Mouse (Mus musculus) CH12.LX (cell line): Measurements from ENCODE around the gene Zswim7. TPM values are rescaled to one million over a fixed set of nuclear protein-coding genes. Genes with fewer than 3 reads are reported as not detected.

Source experiments
- DNase-seq: peaks from one replicate; pipeline ENCODE4 v3.0.0-alpha.2; 2013; ENCODE audit errors: extremely low read depth
- H3K27ac ChIP-seq: 2 replicates; pipeline ENCODE4 v1.5.1; 2012; ENCODE audit warnings: low read depth, mild to moderate bottlenecking, control low read depth, moderate library complexity; ENCODE audit not compliant: insufficient read depth
- H3K27me3 ChIP-seq: replicated peaks from 2 replicates; pipeline ENCODE3; 2012; ENCODE audit warnings: inconsistent platforms
- H3K36me3 ChIP-seq, 2 experiments: replicated peaks in 1 of 2; 2 replicates each; pipeline versions ENCODE3 to v1.6.1; 2012; ENCODE audit warnings: inconsistent platforms in 1 of 2, low read length in 1 of 2, mild to moderate bottlenecking in 1 of 2, mixed read lengths in 1 of 2, moderate library complexity in 1 of 2; ENCODE audit not compliant: control insufficient read depth in 1 of 2, insufficient read depth in 1 of 2
- H3K4me1 ChIP-seq, 2 experiments: 2 replicates each; pipeline ENCODE4 v1.6.1; 2012; ENCODE audit warnings: inconsistent platforms in 1 of 2, moderate library complexity in 1 of 2; ENCODE audit not compliant: insufficient read depth in 2 of 2, control insufficient read depth in 1 of 2
- H3K4me2 ChIP-seq: 2 replicates; pipeline ENCODE4 v1.6.1; 2012; ENCODE audit warnings: low read depth, mild to moderate bottlenecking, control low read depth; ENCODE audit not compliant: poor library complexity, insufficient read depth, severe bottlenecking
- H3K4me3 ChIP-seq, 3 experiments: fragments of 150-350 bp in 1 of 3; sonication (generic) in 1 of 3; replicated peaks in 1 of 3; 2 replicates each; pipeline versions ENCODE3 to v1.5.1; 2011 to 2012; ENCODE audit warnings: low read depth in 2 of 3, low read length in 2 of 3, mild to moderate bottlenecking in 2 of 3, moderate library complexity in 2 of 3, control low read depth in 1 of 3, improper control_type of control experiment in 1 of 3, inconsistent platforms in 1 of 3, mixed read lengths in 1 of 3; ENCODE audit not compliant: poor library complexity in 1 of 3
- H3K79me2 ChIP-seq: replicated peaks from 2 replicates; pipeline ENCODE4 v1.6.1; 2012; ENCODE audit warnings: mild to moderate bottlenecking, moderate library complexity; ENCODE audit not compliant: control insufficient read depth, poor library complexity, insufficient read depth, severe bottlenecking; ENCODE audit errors: extremely low read depth
- H3K9ac ChIP-seq: 2 replicates; pipeline ENCODE4 v1.6.1; 2012; ENCODE audit warnings: low read depth, mild to moderate bottlenecking, control low read depth, moderate library complexity; ENCODE audit not compliant: insufficient read depth
- H3K9me3 ChIP-seq: replicated peaks from 2 replicates; pipeline ENCODE3; 2012; ENCODE audit warnings: low read length, inconsistent platforms, mixed read lengths
- BHLHE40 ChIP-seq: IDR thresholded peaks from 2 replicates; pipeline ENCODE4 v1.6.1; 2011; ENCODE audit warnings: mild to moderate bottlenecking, low read depth, low read length, improper control_type of control experiment
- CHD1 ChIP-seq: IDR thresholded peaks from 2 replicates; pipeline ENCODE4 v1.6.1; 2012; ENCODE audit warnings: low read depth, low read length, improper control_type of control experiment, inconsistent platforms
- CTCF ChIP-seq, 2 experiments: IDR thresholded peaks in 1 of 2; conservative IDR thresholded peaks in 1 of 2; 2 replicates each; pipeline ENCODE4 v1.5.1; 2011 to 2012; ENCODE audit warnings: low read depth in 2 of 2, low read length in 2 of 2, improper control_type of control experiment in 1 of 2, inconsistent platforms in 1 of 2, mild to moderate bottlenecking in 1 of 2, moderate library complexity in 1 of 2
- ELF1 ChIP-seq: IDR thresholded peaks from 2 replicates; pipeline ENCODE4 v1.6.1; 2014; ENCODE audit warnings: low read depth, mild to moderate bottlenecking, inconsistent platforms, low read length, improper control_type of control experiment
- EP300 ChIP-seq: IDR thresholded peaks from 2 replicates; pipeline ENCODE4 v1.6.1; 2011; ENCODE audit warnings: low read length, improper control_type of control experiment
- ETS1 ChIP-seq: conservative IDR thresholded peaks from 2 replicates; pipeline ENCODE4 v1.6.1; 2012; ENCODE audit warnings: low read depth, mild to moderate bottlenecking, inconsistent platforms, low read length, improper control_type of control experiment, moderate library complexity
- IRF4 ChIP-seq: IDR thresholded peaks from 2 replicates; pipeline ENCODE4 v1.6.1; 2014; ENCODE audit warnings: low read depth, mild to moderate bottlenecking, inconsistent platforms, low read length, improper control_type of control experiment
- JUN ChIP-seq: IDR thresholded peaks from 2 replicates; pipeline ENCODE4 v1.6.1; 2011; ENCODE audit warnings: low read depth, mild to moderate bottlenecking, low read length, improper control_type of control experiment, moderate library complexity; ENCODE audit not compliant: insufficient read depth
- JUND ChIP-seq: conservative IDR thresholded peaks from 2 replicates; pipeline ENCODE4 v1.6.1; 2011; ENCODE audit warnings: low read depth, low read length, improper control_type of control experiment
- MAFK ChIP-seq: IDR thresholded peaks from 2 replicates; pipeline ENCODE4 v1.6.1; 2011; ENCODE audit warnings: low read length, improper control_type of control experiment; ENCODE audit not compliant: insufficient replicate concordance
- MAX ChIP-seq: IDR thresholded peaks from 2 replicates; pipeline ENCODE4 v1.6.1; 2011; ENCODE audit warnings: low read length, improper control_type of control experiment
- MEF2A ChIP-seq: IDR thresholded peaks from 2 replicates; pipeline ENCODE4 v1.6.1; 2014; ENCODE audit warnings: low read depth, mild to moderate bottlenecking, inconsistent platforms, low read length, improper control_type of control experiment, borderline replicate concordance
- MYC ChIP-seq: IDR thresholded peaks from 2 replicates; pipeline ENCODE4 v1.6.1; 2011; ENCODE audit warnings: low read depth, mild to moderate bottlenecking, improper control_type of control experiment, low read length
- NELFE ChIP-seq: IDR thresholded peaks from 2 replicates; pipeline ENCODE4 v1.6.1; 2011; ENCODE audit warnings: low read depth, low read length, improper control_type of control experiment
- POLR2A ChIP-seq: IDR thresholded peaks from 2 replicates; pipeline ENCODE4 v1.6.1; 2011; ENCODE audit warnings: low read depth, mild to moderate bottlenecking, improper control_type of control experiment, low read length
- POLR2AphosphoS2 ChIP-seq: IDR thresholded peaks from 2 replicates; pipeline ENCODE4 v1.6.1; 2011; ENCODE audit warnings: low read depth, low read length, improper control_type of control experiment
- RCOR1 ChIP-seq: conservative IDR thresholded peaks from 2 replicates; pipeline ENCODE4 v1.6.1; 2012; ENCODE audit warnings: low read depth, mild to moderate bottlenecking, inconsistent platforms, low read length, improper control_type of control experiment
- SIN3A ChIP-seq: IDR thresholded peaks from 2 replicates; pipeline ENCODE4 v1.6.1; 2012; ENCODE audit warnings: low read length, improper control_type of control experiment, inconsistent platforms
- SMC3 ChIP-seq: IDR thresholded peaks from 2 replicates; pipeline ENCODE4 v1.6.1; 2011; ENCODE audit warnings: low read depth, low read length, improper control_type of control experiment
- TBP ChIP-seq: conservative IDR thresholded peaks from 2 replicates; pipeline ENCODE4 v1.6.1; 2011; ENCODE audit warnings: low read depth, low read length, improper control_type of control experiment
- TCF12 ChIP-seq: IDR thresholded peaks from 2 replicates; pipeline ENCODE4 v1.6.1; 2014; ENCODE audit warnings: low read depth, mild to moderate bottlenecking, inconsistent platforms, low read length, improper control_type of control experiment
- USF1 ChIP-seq: IDR thresholded peaks from 2 replicates; pipeline ENCODE4 v1.6.1; 2014; ENCODE audit warnings: low read depth, mild to moderate bottlenecking, inconsistent platforms, low read length, improper control_type of control experiment
- ZKSCAN1 ChIP-seq: IDR thresholded peaks from 2 replicates; pipeline ENCODE4 v1.6.1; 2012; ENCODE audit warnings: low read depth, inconsistent platforms, low read length, improper control_type of control experiment, borderline replicate concordance
- ZMIZ1 ChIP-seq: IDR thresholded peaks from 2 replicates; pipeline ENCODE4 v1.6.1; 2012; ENCODE audit warnings: low read depth, mild to moderate bottlenecking, inconsistent platforms, low read length, improper control_type of control experiment
- ZNF384 ChIP-seq: IDR thresholded peaks from 2 replicates; pipeline ENCODE4 v1.6.1; 2012; ENCODE audit warnings: low read depth, low read length, improper control_type of control experiment, inconsistent platforms
- dilution Hi-C: fragments of 300-500 bp; cut with MboI; formaldehyde crosslinking; loops from 2 replicates; pipeline ENCODE4 v1.14.3; 2020; ENCODE audit warnings: low sequenced_read_pairs; ENCODE audit not compliant: extremely low pct_unique_long_range_greater_than_20kb, extremely low pct_ligation_motif_present
- in situ Hi-C: fragments of 300-500 bp; cut with MboI; formaldehyde crosslinking; loops from 3 replicates; pipeline ENCODE4 v1.14.3; 2019; ENCODE audit warnings: low sequenced_read_pairs, low pct_ligation_motif_present, low pct_unique_long_range_greater_than_20kb, mixed read lengths
- polyA plus RNA-seq: library from polyadenylated mRNA; unstranded; fragments of >175 nt; gene quantifications from 2 replicates; pipeline ENCODE4 v1.2.1, GENCODE M21; 2012; ENCODE audit warnings: low read depth; ENCODE audit not compliant: insufficient read length
- total RNA-seq, 2 experiments: library from RNA; depleted of rRNA; stranded (reverse); fragments of 300-350 nt in 1 of 2; fragments of >200 nt in 1 of 2; gene quantifications; 2 replicates each; pipeline ENCODE4 v1.2.3; 2012 to 2014

Zswim7 gene
- total and polyA plus RNA-seq, 3 experiments: 44.2 to 62.5 (median 57.8) TPM

DNA sequence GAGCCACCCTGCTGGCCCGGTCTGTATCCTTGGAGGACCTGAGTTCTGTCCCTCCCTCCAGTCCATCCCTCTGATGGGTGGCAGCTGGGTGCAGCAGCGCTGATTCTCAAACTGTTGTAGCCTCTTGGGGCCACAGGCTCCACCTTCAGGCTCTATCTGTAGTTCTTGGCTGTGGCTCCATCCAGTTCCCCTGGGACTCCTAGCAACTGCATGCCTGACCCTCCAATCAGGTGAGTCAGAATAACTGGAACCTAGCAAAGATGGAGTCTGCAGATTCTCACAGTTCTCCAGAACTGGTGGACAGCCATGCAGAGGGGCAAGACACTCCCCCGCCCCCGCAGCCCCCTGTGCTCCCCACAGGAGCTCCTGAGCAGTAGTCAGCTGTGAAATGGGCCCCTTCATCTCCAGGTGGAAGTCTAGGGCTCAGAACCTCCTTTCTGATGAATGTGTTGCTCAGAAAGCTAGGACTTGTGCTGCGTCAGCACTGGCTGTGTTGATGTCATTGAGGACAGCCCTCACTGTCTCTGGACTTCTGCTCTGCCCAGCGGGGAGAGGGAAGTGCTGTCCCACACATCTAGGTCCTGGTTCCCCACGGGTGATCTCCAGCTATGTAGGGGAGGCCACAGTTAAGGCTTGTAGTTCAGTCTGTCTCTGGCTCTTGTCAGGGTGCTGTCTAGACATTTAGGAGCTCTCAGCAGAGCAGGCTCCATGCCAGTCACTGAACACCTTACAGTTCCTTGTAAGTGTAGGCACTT lies 60.2 kb downstream of the Zswim7 start:
- dilution Hi-C loops (no loop called here), in situ Hi-C loops (no loop called here)
- no peak overlapping the region for H3K4me3 ChIP-seq

GRCm38 (mm10) chr11:62217751-62218150 lies 63.4 kb downstream of the Zswim7 start:
- dilution Hi-C loops: no loop called here
- Histone ChIP-seq H3K9ac (peak overlapping the region; percentile 0; the same call in 1 of the 2 replicates), H3K4me1 (peaks cover 32 to 52% of the 10 kb centered on the region in 2 experiments), H3K27ac (peak overlapping the region; percentile 6), H3K4me3 (no peak overlapping the region), H3K27me3 (no peaks in the 10 kb centered on the region), H3K4me2 (peak overlapping the region; percentile 6; the same call in 1 of the 2 replicates), H3K9me3 (no peaks in the 10 kb centered on the region), H3K79me2 (no peaks in the 10 kb centered on the region), H3K36me3 (peaks cover 0 to 8% of the 10 kb centered on the region in 2 experiments)
- in situ Hi-C loops: no loop called here
- DNase-seq: peak; percentile 74
- peak; percentile 49; the same call in 1 of the 2 replicates for TF ChIP-seq EP300
- peak; percentile 42; the same call in 1 of the 2 replicates for TF ChIP-seq MYC
- TF ChIP-seq TBP: peak; percentile 75; the same call in 1 of the 2 replicates
- no peak for TF ChIP-seq ZMIZ1
- no peak for TF ChIP-seq ZNF384
- TF ChIP-seq ETS1: peak; percentile 82
- TF ChIP-seq BHLHE40: peak; percentile 54; the same call in 1 of the 2 replicates
- 0 out of 2 replicates have a peak, but pooled peaks have one; percentile 22 for TF ChIP-seq RCOR1
- peak; percentile 30; the same call in 1 of the 2 replicates for TF ChIP-seq JUND
- TF ChIP-seq JUN: peak; percentile 42; the same call in 1 of the 2 replicates
- TF ChIP-seq ZKSCAN1: no peak
- 0 out of 2 replicates have a peak, but pooled peaks have one; percentile 26 for TF ChIP-seq MAX
- TF ChIP-seq MEF2A: peak; percentile 25; the same call in 1 of the 2 replicates
- peak; percentile 76 for TF ChIP-seq TCF12
- peak; percentile 33; the same call in 1 of the 2 replicates for TF ChIP-seq POLR2A
- TF ChIP-seq CHD1: no peak
- no peak for TF ChIP-seq USF1
- TF ChIP-seq POLR2AphosphoS2: no peak
- TF ChIP-seq IRF4: peak; percentile 83
- no peak for TF ChIP-seq NELFE
- peak; percentile 74 for TF ChIP-seq SIN3A
- TF ChIP-seq SMC3: no peak
- TF ChIP-seq CTCF (conservative IDR thresholded peaks at IDR 0.05 in 1 of 2, IDR thresholded peaks at IDR 0.05 in 1 of 2; ENCODE audit: low read depth in 2 of 2, low read length in 2 of 2): no peak

More for the DNA sequence above, 60.2 kb downstream of the Zswim7 start:
- Histone ChIP-seq H3K27me3 (no peaks in the 10 kb centered on the region), H3K27ac (no peak overlapping the region), H3K79me2 (no peaks in the 10 kb centered on the region), H3K4me2 (no peak overlapping the region), H3K36me3 (peaks cover 0 to 6% of the 10 kb centered on the region in 2 experiments)
- DNase-seq: no peak
- TF ChIP-seq MAFK (no peak), EP300 (no peak), TCF12 (no peak), IRF4 (no peak), JUND (no peak), ELF1 (no peak)
- TF ChIP-seq, all 38 proteins: peak for 0
- Histone ChIP-seq H3K9me3 (no peaks in the 10 kb centered on the region), H3K4me1 (peaks cover 51 to 83% of the 10 kb centered on the region in 2 experiments), H3K9ac (no peak overlapping the region)
